Mouse (Mus musculus): Measurements from ENCODE around the gene Shisa6. TPM values are rescaled to one million over a fixed set of nuclear protein-coding genes. Genes with fewer than 3 reads are reported as not detected.
A peak's percentile ranks its signal among the peaks of the same experiment; 100 is the strongest.

The Shisa6 gene
- polyA plus RNA-seq, 1 experiment from 2014 or later, result 0.37 TPM

DNA sequence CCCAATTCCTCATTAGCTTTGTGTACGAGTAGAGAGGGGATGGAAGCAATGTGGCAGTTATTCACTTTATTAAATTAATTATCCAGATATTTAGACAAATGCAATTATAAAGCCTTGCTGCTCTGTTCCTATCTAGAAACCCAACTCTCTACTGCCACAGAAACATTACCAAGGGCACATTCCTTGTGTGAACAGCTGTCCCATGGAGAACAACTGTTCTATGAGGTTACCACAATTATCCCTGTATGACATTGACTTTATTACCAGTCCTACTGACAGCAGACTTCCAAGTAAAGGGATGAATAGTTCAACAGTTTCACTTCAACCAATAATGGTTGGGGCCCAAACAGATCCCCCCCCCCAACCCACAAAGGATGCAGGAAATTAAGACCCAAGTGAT is 12.1 kb upstream of the Shisa6 start:
- H3K9me3 ChIP-seq (replicated peaks; ENCODE audit: low read length), result no peaks in the 10 kb centered on the region
- ATAC-seq (replicated peaks; ENCODE audit: low FRiP score, low read depth) (no peak), DNase-seq (ENCODE audit: low spot score) (no peak)
- H3K4me2 ChIP-seq (ENCODE audit: low read length), result no peak overlapping the region
- no peaks in the 10 kb centered on the region for H3K27me3 ChIP-seq (ENCODE audit: insufficient read depth, low read length)
- no peaks in the 10 kb centered on the region for H3K36me3 ChIP-seq (ENCODE audit: insufficient read depth, low read length)
- H3K4me3 ChIP-seq (replicated peaks; ENCODE audit: low read depth, low read length), result no peak overlapping the region
- H3K27ac ChIP-seq, result no peak overlapping the region
- no peak for TF ChIP-seq CTCF (IDR thresholded peaks at IDR 0.05; ENCODE audit: low read depth)
- no peaks in the 10 kb centered on the region for H3K4me1 ChIP-seq (replicated peaks; ENCODE audit: insufficient read depth, low read length)
- 83% methylated on average over 1 of the region's 1 CpGs for WGBS
- no peak overlapping the region for H3K9ac ChIP-seq (ENCODE audit: low read depth, low read length)

- H3K9ac ChIP-seq (ENCODE audit: low read depth, low read length), result no peak overlapping the region
- no peak for TF ChIP-seq CTCF (IDR thresholded peaks at IDR 0.05; ENCODE audit: low read depth)
- no peaks in the 10 kb centered on the region for H3K36me3 ChIP-seq (ENCODE audit: insufficient read depth, low read length)
- DNase-seq (ENCODE audit: low spot score) (peak; percentile 34), ATAC-seq (replicated peaks; ENCODE audit: low FRiP score, low read depth) (no peak)
- H3K9me3 ChIP-seq (replicated peaks; ENCODE audit: low read length), result no peaks in the 10 kb centered on the region
- 36% methylated on average over 9 of the region's 9 CpGs for WGBS
- no peak overlapping the region for H3K4me2 ChIP-seq (ENCODE audit: low read length)
- no peak overlapping the region for H3K27ac ChIP-seq
- no peak overlapping the region for H3K4me3 ChIP-seq (replicated peaks; ENCODE audit: low read depth, low read length)
- H3K27me3 ChIP-seq (ENCODE audit: insufficient read depth, low read length), result no peaks in the 10 kb centered on the region
- no peaks in the 10 kb centered on the region for H3K4me1 ChIP-seq (replicated peaks; ENCODE audit: insufficient read depth, low read length)
Measured at GRCm38 (mm10) chr11:66535866-66536265, 10.1 kb upstream of the Shisa6 start.

- Histone ChIP-seq H3K9me3 (replicated peaks; ENCODE audit: low read length) (no peaks in the 10 kb centered on the region), H3K4me3 (replicated peaks; ENCODE audit: low read depth, low read length) (no peak overlapping the region), H3K9ac (ENCODE audit: low read depth, low read length) (no peak overlapping the region), H3K4me2 (ENCODE audit: low read length) (no peak overlapping the region), H3K36me3 (ENCODE audit: insufficient read depth, low read length) (no peaks in the 10 kb centered on the region), H3K27ac (no peak overlapping the region), H3K27me3 (ENCODE audit: insufficient read depth, low read length) (no peaks in the 10 kb centered on the region), H3K4me1 (replicated peaks; ENCODE audit: insufficient read depth, low read length) (no peaks in the 10 kb centered on the region)
- DNase-seq (ENCODE audit: low spot score) (no peak), ATAC-seq (replicated peaks; ENCODE audit: low FRiP score, low read depth) (no peak)
- TF ChIP-seq CTCF (IDR thresholded peaks at IDR 0.05; ENCODE audit: low read depth), result no peak
- WGBS, result 65% methylated on average over 4 of the region's 4 CpGs
Measured at GRCm38 (mm10) chr11:66535156-66535555, 9.4 kb upstream of the Shisa6 start.

- no peaks in the 10 kb centered on the region for H3K36me3 ChIP-seq (ENCODE audit: insufficient read depth, low read length)
- no peak for DNase-seq (ENCODE audit: low spot score)
- ATAC-seq (replicated peaks; ENCODE audit: low FRiP score, low read depth), result no peak
- no peaks in the 10 kb centered on the region; the same call in 1 of the 2 replicates for H3K27me3 ChIP-seq (ENCODE audit: insufficient read depth, low read length)
- no peak overlapping the region for H3K4me3 ChIP-seq (replicated peaks; ENCODE audit: low read depth, low read length)
- no peaks in the 10 kb centered on the region for H3K4me1 ChIP-seq (replicated peaks; ENCODE audit: insufficient read depth, low read length)
- H3K27ac ChIP-seq, result no peak overlapping the region
- no peaks in the 10 kb centered on the region for H3K9me3 ChIP-seq (replicated peaks; ENCODE audit: low read length)
- no peak overlapping the region for H3K9ac ChIP-seq (ENCODE audit: low read depth, low read length)
- TF ChIP-seq CTCF (IDR thresholded peaks at IDR 0.05; ENCODE audit: low read depth), result no peak
- 85% methylated on average over 4 of the region's 4 CpGs for whole genome bisulfite sequencing
- no peak overlapping the region for H3K4me2 ChIP-seq (ENCODE audit: low read length)
Measured at GRCm38 (mm10) chr11:66534291-66534690, 8.5 kb upstream of the Shisa6 start.

- ATAC-seq (replicated peaks; ENCODE audit: low FRiP score, low read depth) (no peak), DNase-seq (ENCODE audit: low spot score) (no peak)
- no peaks in the 10 kb centered on the region for H3K36me3 ChIP-seq (ENCODE audit: insufficient read depth, low read length)
- no peak overlapping the region for H3K27ac ChIP-seq
- no peak overlapping the region for H3K4me3 ChIP-seq (replicated peaks; ENCODE audit: low read depth, low read length)
- no peaks in the 10 kb centered on the region for H3K9me3 ChIP-seq (replicated peaks; ENCODE audit: low read length)
- peaks cover 7% of the 10 kb centered on the region; the same call in 1 of the 2 replicates for H3K4me1 ChIP-seq (replicated peaks; ENCODE audit: insufficient read depth, low read length)
- H3K4me2 ChIP-seq (ENCODE audit: low read length), result no peak overlapping the region
- TF ChIP-seq CTCF (IDR thresholded peaks at IDR 0.05; ENCODE audit: low read depth), result no peak
- H3K27me3 ChIP-seq (ENCODE audit: insufficient read depth, low read length), result peaks cover 55% of the 10 kb centered on the region
- no peak overlapping the region for H3K9ac ChIP-seq (ENCODE audit: low read depth, low read length)
Measured at GRCm38 (mm10) chr11:66528146-66528545, 2.4 kb upstream of the Shisa6 start.

DNA sequence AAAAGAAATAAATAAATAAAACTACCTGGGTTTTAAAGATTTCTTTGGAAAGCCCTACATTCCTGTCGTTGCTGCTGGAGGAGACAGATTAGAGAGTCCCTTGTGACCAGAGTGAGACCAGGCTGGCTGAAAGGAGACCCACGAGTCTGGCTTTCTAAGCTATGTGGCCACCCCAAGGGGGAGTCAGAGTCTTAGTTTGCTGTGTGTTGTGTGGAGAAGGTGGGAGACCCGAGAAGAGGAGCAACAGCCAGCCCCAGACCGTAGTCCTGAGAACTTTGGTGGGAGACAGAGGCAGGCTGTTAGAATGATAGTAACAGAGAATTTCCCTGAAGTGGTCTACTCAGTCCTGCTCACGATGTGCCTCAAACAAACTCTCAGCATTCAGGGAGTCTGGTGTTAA is 1.6 kb upstream of the Shisa6 start:
- Histone ChIP-seq H3K4me1 (replicated peaks; ENCODE audit: insufficient read depth, low read length) (peaks cover 7% of the 10 kb centered on the region; the same call in 1 of the 2 replicates), H3K27ac (no peak overlapping the region), H3K4me2 (ENCODE audit: low read length) (no peak overlapping the region), H3K9me3 (replicated peaks; ENCODE audit: low read length) (no peaks in the 10 kb centered on the region), H3K27me3 (ENCODE audit: insufficient read depth, low read length) (peaks cover 60% of the 10 kb centered on the region), H3K36me3 (ENCODE audit: insufficient read depth, low read length) (no peaks in the 10 kb centered on the region), H3K9ac (ENCODE audit: low read depth, low read length) (no peak overlapping the region), H3K4me3 (replicated peaks; ENCODE audit: low read depth, low read length) (no peak overlapping the region)
- DNase-seq (ENCODE audit: low spot score), result peak; percentile 31
- WGBS, result 2% methylated on average over 5 of the region's 5 CpGs
- TF ChIP-seq CTCF (IDR thresholded peaks at IDR 0.05; ENCODE audit: low read depth), result no peak; the same call in 1 of the 2 replicates
- no peak for ATAC-seq (replicated peaks; ENCODE audit: low FRiP score, low read depth)

DNA sequence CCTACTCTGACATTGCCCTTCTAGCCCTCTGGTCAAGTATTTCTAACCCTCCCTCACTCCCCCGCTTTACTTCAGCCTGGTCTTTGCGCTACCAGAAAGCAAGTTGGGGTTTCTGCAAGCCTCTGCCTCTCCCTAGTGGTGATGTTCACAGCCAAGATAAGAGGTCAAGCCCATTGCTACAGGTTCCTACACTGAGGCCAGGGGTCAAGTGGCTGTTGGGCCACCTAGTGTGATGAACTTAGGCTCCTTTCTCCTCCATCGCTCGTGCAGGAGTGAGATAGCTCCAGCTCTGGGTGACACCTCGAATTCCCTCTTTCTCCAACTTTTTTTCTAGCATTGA is 1.2 kb upstream of the Shisa6 start:
- Histone ChIP-seq H3K4me2 (ENCODE audit: low read length) (peak overlapping the region; percentile 85), H3K27ac (no peak overlapping the region), H3K27me3 (ENCODE audit: insufficient read depth, low read length) (peaks cover 60% of the 10 kb centered on the region), H3K4me3 (replicated peaks; ENCODE audit: low read depth, low read length) (peak overlapping the region; percentile 44), H3K36me3 (ENCODE audit: insufficient read depth, low read length) (no peaks in the 10 kb centered on the region), H3K9me3 (replicated peaks; ENCODE audit: low read length) (no peaks in the 10 kb centered on the region), H3K9ac (ENCODE audit: low read depth, low read length) (no peak overlapping the region), H3K4me1 (replicated peaks; ENCODE audit: insufficient read depth, low read length) (peaks cover 7% of the 10 kb centered on the region; the same call in 1 of the 2 replicates)
- peak; percentile 45; the same call in 1 of the 2 replicates for TF ChIP-seq CTCF (IDR thresholded peaks at IDR 0.05; ENCODE audit: low read depth)
- ATAC-seq (replicated peaks; ENCODE audit: low FRiP score, low read depth) (peak; percentile 40; the same call in 1 of the 2 replicates), DNase-seq (ENCODE audit: low spot score) (peak; percentile 37)
- 6% methylated on average over 5 of the region's 5 CpGs for WGBS

All from kidney, postnatal 0 days (tissue).